Mouse (Mus musculus) intestine, embryonic 14.5 days (tissue): ENCODE measurements at regions not wholly inside any gene's neighbourhood (a gene's known extent, or its start where the extent isn't known, plus 50 kb on each side); places are given as distances from the start of the nearest gene placed in this dataset.

Experiments
- ATAC-seq: fragments of 200-750 bp; cut with Nextera tagmentation; replicated peaks from 2 replicates; pipeline ENCODE4 v1.8.0; 2017; ENCODE audit warnings: low read depth, moderate number of reproducible peaks, moderate TSS enrichment, moderate library complexity; ENCODE audit not compliant: low FRiP score, low TSS enrichment
- DNase-seq: peaks from one replicate; pipeline ENCODE4 v3.0.0-alpha.2; 2018; ENCODE audit warnings: low spot score
- H3K27ac ChIP-seq: fragments of 300-500 bp; sonication (generic); 2 replicates; pipeline ENCODE4 v1.5.1; 2014; ENCODE audit warnings: low read depth, mild to moderate bottlenecking, control low read depth
- H3K27me3 ChIP-seq: fragments of 300-500 bp; sonication (generic); replicated peaks from 2 replicates; pipeline ENCODE4 v1.6.1; 2014; ENCODE audit warnings: low read length, control low read depth; ENCODE audit not compliant: control insufficient read depth, insufficient read depth
- H3K36me3 ChIP-seq: fragments of 300-500 bp; sonication (generic); 2 replicates; pipeline ENCODE4 v1.6.1; 2014; ENCODE audit warnings: low read length, control low read depth; ENCODE audit not compliant: control insufficient read depth, insufficient read depth
- H3K4me1 ChIP-seq: fragments of 300-500 bp; sonication (generic); replicated peaks from 2 replicates; pipeline ENCODE4 v1.6.1; 2014; ENCODE audit warnings: low read length, control low read depth, mixed read lengths; ENCODE audit not compliant: control insufficient read depth, insufficient read depth
- H3K4me2 ChIP-seq: fragments of 300-500 bp; sonication (generic); 2 replicates; pipeline ENCODE4 v1.6.1; 2014; ENCODE audit warnings: low read length
- H3K4me3 ChIP-seq: fragments of 300-500 bp; sonication (generic); 2 replicates; pipeline ENCODE4 v1.5.1; 2014; ENCODE audit warnings: low read depth, low read length, control low read depth, mixed read lengths
- H3K9ac ChIP-seq: fragments of 300-500 bp; sonication (generic); 2 replicates; pipeline ENCODE4 v1.6.1; 2014; ENCODE audit warnings: mild to moderate bottlenecking, low read length
- H3K9me3 ChIP-seq: fragments of 300-500 bp; sonication (generic); 2 replicates; pipeline ENCODE4 v1.6.1; 2016; ENCODE audit warnings: low read length, control low read depth; ENCODE audit not compliant: control insufficient read depth
- WGBS: fragments of 180-500 bp; shearing (Covaris S2); extraction: QIAGEN DNeasy Blood & Tissue Kit; methylation state at CpG from one replicate; pipeline ENCODE4 v1.1.7; 2014; 5-methylcytosine and 5-hydroxymethylcytosine counted together

DNA sequence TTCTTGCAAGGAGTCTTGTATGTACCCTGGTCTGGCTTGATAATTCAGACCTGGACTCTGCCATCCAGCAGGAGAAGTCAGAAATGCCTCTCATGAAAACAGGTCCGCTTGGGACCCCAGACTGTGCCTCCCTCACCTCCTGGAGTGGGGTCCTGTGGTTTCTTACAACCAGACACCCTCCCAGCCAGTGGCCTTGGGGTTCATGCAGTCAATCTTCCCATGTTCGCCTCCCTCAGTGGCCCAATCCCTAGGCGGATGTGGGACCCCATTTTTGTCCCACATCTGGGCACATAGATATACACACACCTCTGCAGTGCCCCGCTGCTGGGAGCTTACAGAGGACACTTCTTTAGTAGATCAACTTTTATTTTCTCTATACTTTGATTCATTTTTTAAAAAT, 217.7 kb downstream of the Lrfn2 start:
- DNase-seq (no peak), ATAC-seq (no peak)
- H3K27me3 ChIP-seq = no peaks in the 10 kb centered on the region
- H3K27ac ChIP-seq = no peak overlapping the region
- no peaks in the 10 kb centered on the region for H3K4me1 ChIP-seq
- H3K4me2 ChIP-seq = no peak overlapping the region
- 88% methylated on average over 4 of the region's 4 CpGs for WGBS
- H3K9me3 ChIP-seq = no peaks in the 10 kb centered on the region
- no peaks in the 10 kb centered on the region for H3K36me3 ChIP-seq
- H3K4me3 ChIP-seq = no peak overlapping the region
- H3K9ac ChIP-seq = no peak overlapping the region

DNA sequence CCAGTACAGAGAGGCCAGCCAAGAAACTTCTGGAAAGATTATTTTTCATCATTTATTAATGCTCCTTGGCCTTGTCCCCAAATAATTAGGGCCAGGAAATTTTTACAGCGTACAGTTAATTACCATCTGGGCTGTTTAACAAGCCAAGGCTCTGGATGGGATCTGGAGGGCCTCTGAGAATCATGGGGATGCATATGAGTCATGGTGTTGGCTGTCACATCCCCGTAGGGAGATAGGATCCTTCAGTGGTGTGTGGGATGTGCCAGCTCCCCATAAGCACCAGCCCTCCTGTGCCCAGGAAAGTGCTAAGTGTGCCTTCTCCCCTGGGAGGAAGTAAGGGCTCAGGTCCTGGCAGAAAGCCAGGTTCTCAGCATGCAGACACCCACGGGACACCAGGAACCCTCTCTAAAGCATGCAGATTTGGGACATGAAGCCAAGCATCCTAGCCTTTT, 218.8 kb downstream of the Lrfn2 start:
- Histone ChIP-seq H3K27ac (no peak overlapping the region), H3K36me3 (no peaks in the 10 kb centered on the region), H3K9me3 (no peaks in the 10 kb centered on the region), H3K4me2 (no peak overlapping the region), H3K4me3 (no peak overlapping the region), H3K4me1 (no peaks in the 10 kb centered on the region), H3K27me3 (no peaks in the 10 kb centered on the region), H3K9ac (no peak overlapping the region)
- WGBS = 63% methylated on average over 3 of the region's 3 CpGs
- ATAC-seq (no peak), DNase-seq (no peak)

DNA sequence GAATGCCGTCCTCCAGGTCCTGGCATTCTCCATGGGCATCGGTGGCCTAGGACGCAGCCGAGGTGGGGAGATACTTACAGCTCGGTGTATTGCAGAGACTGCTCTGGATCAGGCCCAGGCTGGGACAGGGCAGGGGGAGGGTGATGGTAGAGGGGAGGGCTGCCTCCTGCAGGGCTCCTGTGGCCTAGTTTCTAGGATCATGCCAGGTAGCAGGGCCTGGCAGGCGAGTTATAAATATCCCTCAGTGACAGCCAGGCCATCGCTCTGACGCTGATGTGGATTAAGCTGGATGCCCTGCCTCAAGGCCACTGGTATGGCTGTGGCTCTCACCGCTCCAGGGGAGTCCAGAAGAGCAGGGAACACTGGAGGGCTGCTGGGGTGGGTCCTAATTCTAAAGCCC, 221.8 kb downstream of the Lrfn2 start:
- Histone ChIP-seq H3K9ac (no peak overlapping the region), H3K36me3 (no peaks in the 10 kb centered on the region), H3K9me3 (no peaks in the 10 kb centered on the region), H3K4me1 (no peaks in the 10 kb centered on the region), H3K4me2 (no peak overlapping the region), H3K4me3 (no peak overlapping the region), H3K27ac (no peak overlapping the region), H3K27me3 (no peaks in the 10 kb centered on the region)
- WGBS = 68% methylated on average over 9 of the region's 9 CpGs
- DNase-seq = no peak
- ATAC-seq = no peak

DNA sequence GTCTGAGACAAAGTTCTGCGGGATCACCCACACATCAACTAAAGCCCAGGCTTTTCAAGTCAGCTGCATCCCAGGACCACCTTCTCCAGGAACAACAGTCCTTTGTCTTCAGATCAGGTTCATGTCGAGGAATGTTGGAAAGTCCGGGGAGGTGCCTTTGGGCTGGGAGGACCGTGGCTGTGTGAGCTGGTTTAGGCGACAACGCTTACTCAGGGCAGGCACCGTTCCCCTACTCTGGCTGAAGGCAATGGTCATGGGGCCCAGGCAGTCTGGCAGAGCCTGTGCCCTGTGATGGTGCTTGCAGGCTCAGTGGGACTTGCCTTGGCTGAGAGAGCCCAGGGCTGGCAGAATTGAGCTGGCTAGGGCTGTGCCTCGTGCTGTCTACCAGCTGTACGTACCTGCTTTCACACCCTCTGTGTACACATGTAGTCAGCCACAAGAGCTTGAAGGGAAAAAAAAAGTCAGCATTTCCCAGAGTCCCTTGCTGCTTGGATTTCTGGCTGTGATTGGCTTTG, 222.9 kb downstream of the Lrfn2 start:
- H3K27ac ChIP-seq = no peak overlapping the region
- H3K9me3 ChIP-seq = no peaks in the 10 kb centered on the region
- H3K27me3 ChIP-seq = no peaks in the 10 kb centered on the region
- no peak overlapping the region for H3K4me3 ChIP-seq
- H3K36me3 ChIP-seq = no peaks in the 10 kb centered on the region
- no peaks in the 10 kb centered on the region for H3K4me1 ChIP-seq
- ATAC-seq (no peak), DNase-seq (no peak)
- no peak overlapping the region for H3K4me2 ChIP-seq
- H3K9ac ChIP-seq = no peak overlapping the region
- 81% methylated on average over 9 of the region's 9 CpGs for WGBS

DNA sequence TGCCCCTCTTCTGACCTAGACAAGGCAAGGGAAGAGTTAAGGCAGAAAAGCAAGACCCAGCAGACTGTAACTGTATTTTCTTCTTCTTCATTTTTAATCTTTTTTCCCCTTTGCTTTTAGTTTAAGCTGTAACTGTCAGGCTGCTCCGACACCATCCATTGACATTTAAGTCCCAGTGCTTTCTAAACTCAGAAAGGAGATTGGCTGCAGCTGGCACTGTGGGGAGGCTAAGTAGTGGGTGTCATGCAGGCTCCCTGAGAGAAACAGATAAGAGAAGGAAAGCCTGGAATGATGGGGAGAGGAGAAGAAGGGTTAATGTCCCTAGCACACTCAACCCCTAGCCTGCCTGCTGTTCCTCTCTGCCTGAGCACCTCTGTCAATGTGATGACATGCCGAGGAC, 225.4 kb downstream of the Lrfn2 start:
- DNase-seq (peak; percentile 41), ATAC-seq (no peak)
- no peak overlapping the region for H3K27ac ChIP-seq
- no peaks in the 10 kb centered on the region for H3K9me3 ChIP-seq
- H3K4me3 ChIP-seq = no peak overlapping the region
- no peaks in the 10 kb centered on the region for H3K4me1 ChIP-seq
- H3K9ac ChIP-seq = no peak overlapping the region
- WGBS = 54% methylated on average over 2 of the region's 2 CpGs
- no peaks in the 10 kb centered on the region for H3K36me3 ChIP-seq
- no peaks in the 10 kb centered on the region for H3K27me3 ChIP-seq
- no peak overlapping the region for H3K4me2 ChIP-seq

DNA sequence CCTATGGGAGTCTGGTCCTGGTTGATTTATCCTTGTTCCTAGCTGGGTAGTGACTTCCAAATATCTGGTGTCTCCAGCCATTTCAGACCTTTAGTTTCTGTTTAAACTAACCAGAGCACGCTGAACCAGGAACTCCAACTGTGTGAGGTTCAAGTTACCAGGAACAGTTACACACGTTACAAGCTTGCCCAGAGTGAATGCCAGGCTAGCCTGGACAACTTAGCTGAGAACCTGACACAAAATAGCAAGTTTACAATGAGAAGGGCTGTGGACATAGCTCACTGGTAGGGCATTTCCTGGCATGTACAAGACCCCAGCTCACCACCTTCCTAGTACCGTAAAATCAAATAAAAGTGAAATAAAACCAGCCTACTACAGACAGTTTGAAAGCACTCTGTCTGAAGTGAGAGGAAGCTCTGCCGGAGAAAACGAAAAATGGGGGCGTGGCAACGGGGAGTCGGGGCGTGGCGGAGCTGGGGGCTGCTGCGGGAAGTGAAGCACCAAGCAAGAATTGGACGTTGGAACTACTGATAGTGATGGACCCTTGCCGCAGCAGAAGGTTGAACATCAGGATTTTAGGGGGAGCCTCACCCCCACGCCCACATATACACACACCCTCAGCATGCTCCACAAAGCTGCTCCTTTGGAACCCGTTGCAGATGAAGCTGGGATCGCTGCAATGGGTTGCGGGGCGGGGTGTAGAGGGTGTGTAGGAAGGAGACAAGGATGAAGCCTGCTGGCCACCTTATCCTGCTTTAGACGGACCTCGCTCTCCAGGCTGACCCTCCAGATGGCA, 239.3 kb downstream of the Lrfn2 start:
- ATAC-seq (peak; percentile 32; the same call in 1 of the 2 replicates), DNase-seq (peak; percentile 82)
- no peak overlapping the region for H3K27ac ChIP-seq
- H3K9ac ChIP-seq = 0 out of 2 replicates have a peak overlapping the region, but pooled peaks have one; percentile 16
- H3K4me3 ChIP-seq = peak overlapping the region; percentile 38
- peaks cover 6% of the 10 kb centered on the region; the same call in 1 of the 2 replicates for H3K27me3 ChIP-seq
- H3K4me2 ChIP-seq = peak overlapping the region; percentile 75
- H3K4me1 ChIP-seq = no peaks in the 10 kb centered on the region; the same call in 1 of the 2 replicates
- WGBS = 4% methylated on average over 20 of the region's 20 CpGs
- no peaks in the 10 kb centered on the region for H3K36me3 ChIP-seq
- H3K9me3 ChIP-seq = no peaks in the 10 kb centered on the region

DNA sequence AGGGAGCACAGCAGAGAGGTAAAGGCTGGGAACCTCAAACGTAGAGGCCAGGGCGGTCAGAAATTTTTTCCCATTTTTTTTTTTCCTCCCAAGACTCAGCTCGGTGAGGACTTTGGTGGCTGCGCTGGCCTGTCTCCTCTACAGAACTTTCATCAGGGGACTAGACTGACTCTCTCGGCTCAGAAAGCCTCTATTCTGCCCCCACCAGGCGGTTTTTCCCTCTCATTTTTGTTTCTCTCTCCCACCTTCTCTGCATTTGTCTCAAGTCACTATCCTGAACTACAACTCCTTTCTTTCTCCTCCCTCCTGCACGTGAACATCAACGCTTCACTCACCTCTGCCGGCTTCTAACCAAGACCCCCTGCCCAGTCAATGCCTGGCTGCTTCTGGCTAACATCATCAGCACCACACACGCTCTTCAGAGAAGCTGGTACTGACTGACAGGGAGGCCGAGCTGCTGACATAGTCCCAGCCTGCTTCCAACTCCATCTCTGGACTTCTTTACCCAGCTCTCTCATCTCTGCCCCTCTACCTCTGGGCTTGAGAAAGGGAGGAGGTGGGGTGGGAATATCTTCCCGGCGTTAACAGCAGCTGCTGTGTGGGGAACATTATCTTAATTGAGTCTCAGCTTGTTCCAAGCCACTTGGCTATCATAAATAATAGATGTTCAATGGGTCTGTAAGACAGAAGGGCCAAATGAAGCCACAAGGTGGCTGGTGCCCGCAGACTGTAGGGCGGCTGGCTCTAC, 240.0 kb downstream of the Lrfn2 start:
- DNase-seq (no peak), ATAC-seq (no peak)
- Histone ChIP-seq H3K9me3 (no peaks in the 10 kb centered on the region), H3K27ac (no peak overlapping the region), H3K9ac (0 out of 2 replicates have a peak overlapping the region, but pooled peaks have one; percentile 16), H3K4me2 (peak overlapping the region; percentile 75), H3K4me3 (peak overlapping the region; percentile 38), H3K36me3 (no peaks in the 10 kb centered on the region), H3K27me3 (peaks cover 6% of the 10 kb centered on the region; the same call in 1 of the 2 replicates), H3K4me1 (no peaks in the 10 kb centered on the region; the same call in 1 of the 2 replicates)
- 11% methylated on average over 15 of the region's 15 CpGs for WGBS

DNA sequence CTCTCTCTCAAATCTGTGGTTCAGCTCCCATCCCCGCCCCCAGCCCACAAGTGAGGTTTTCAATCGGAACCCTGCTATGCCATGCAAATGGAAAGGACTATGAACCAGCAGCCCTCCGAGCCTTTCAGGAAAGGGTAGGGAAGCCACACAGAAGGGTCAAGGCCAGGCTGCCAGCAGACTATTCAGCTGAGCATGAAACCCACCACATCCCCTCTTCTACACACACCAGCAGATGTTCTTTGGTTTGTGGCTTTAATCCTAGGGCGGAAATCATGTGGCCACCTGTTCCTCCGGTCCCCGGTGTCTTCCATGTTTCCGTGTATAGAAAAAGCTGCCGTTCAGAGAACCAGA, 240.6 kb downstream of the Lrfn2 start:
- WGBS = 68% methylated on average over 8 of the region's 8 CpGs
- H3K27me3 ChIP-seq = peaks cover 6% of the 10 kb centered on the region; the same call in 1 of the 2 replicates
- H3K9me3 ChIP-seq = no peaks in the 10 kb centered on the region

More for the DNA sequence above, 240.6 kb downstream of the Lrfn2 start:
- no peak overlapping the region for H3K4me3 ChIP-seq
- H3K27ac ChIP-seq = no peak overlapping the region
- no peaks in the 10 kb centered on the region for H3K36me3 ChIP-seq
- H3K4me1 ChIP-seq = no peaks in the 10 kb centered on the region; the same call in 1 of the 2 replicates
- H3K9ac ChIP-seq = no peak overlapping the region
- ATAC-seq (no peak), DNase-seq (no peak)
- H3K4me2 ChIP-seq = no peak overlapping the region
